Mouse (Mus musculus) gastrocnemius, postnatal 36 days (tissue): ENCODE measurements at regions not wholly inside any gene's neighbourhood (a gene's known extent, or its start where the extent isn't known, plus 50 kb on each side); places are given as distances from the start of the nearest gene placed in this dataset.

Experiments used
- microRNA-seq, 2 experiments: library from miRNA; unstranded; fragments of <30 nt; microRNA quantifications; one replicate each; pipeline ENCODE4 v1.2.0; 2021

Small RNA genes in the stretch of these regions (microRNA-seq; reads per million reads assigned to microRNA genes)
- gene Gm22582, result 0 reads per million in 2 experiments
- 0 reads per million in 2 experiments for gene Mir1251
- gene Mir135a-2, result 0 reads per million in 2 experiments
